Mouse (Mus musculus): Measurements from ENCODE around the gene Optn.

Gene Optn

DNA sequence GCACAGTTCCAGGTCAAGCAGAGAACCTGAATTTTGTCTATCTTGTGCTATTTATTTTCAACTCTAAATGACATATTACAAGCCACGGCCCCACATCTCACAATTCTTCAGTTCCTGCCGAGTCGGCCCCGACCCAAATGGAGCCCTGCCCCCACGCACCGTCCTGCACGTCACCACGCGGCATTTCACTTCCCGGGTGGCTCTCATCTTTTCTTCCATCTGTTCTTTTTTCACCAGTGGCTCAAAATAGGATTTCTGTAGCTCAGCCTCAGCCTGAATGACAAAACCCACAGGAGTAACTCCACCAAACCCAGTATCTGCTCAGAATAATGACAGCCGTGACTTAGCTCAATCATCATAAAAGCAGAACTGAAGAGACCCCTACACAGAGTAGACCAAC, 70.3 kb downstream of the Optn start:
- DNase-seq (ENCODE audit: extremely low spot score, low read depth, low spot score), result no peak

DNA sequence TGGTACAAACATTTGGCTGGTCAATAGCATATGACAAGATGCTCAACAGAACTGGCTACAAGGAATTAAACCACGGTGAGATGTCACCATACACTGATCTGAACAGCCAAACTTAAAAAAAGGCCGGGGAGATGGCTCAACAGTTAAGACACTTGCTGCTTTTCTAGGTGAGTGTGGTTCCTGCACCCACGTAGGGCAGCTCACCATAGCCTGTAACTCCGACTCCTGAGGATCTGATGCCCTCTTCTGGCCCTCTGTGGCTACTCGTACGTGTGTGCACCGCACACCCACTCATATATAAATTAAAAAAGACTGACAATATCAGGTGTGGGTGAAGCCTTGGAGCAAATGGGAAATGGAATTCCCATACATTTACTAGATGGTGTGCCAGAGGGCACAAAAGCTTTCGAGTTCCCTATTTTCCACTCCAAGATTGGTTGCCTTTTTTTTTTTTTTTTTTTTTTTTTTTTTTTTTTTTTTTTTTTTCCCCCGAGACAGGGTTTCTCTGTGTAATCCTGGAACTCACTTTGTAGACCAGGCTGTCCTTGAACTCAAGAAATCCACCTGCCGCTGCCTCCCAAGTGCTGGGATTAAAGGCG, 74.9 kb downstream of the Optn start:
- DNase-seq (ENCODE audit: extremely low spot score, low read depth, low spot score), result no peak

DNA sequence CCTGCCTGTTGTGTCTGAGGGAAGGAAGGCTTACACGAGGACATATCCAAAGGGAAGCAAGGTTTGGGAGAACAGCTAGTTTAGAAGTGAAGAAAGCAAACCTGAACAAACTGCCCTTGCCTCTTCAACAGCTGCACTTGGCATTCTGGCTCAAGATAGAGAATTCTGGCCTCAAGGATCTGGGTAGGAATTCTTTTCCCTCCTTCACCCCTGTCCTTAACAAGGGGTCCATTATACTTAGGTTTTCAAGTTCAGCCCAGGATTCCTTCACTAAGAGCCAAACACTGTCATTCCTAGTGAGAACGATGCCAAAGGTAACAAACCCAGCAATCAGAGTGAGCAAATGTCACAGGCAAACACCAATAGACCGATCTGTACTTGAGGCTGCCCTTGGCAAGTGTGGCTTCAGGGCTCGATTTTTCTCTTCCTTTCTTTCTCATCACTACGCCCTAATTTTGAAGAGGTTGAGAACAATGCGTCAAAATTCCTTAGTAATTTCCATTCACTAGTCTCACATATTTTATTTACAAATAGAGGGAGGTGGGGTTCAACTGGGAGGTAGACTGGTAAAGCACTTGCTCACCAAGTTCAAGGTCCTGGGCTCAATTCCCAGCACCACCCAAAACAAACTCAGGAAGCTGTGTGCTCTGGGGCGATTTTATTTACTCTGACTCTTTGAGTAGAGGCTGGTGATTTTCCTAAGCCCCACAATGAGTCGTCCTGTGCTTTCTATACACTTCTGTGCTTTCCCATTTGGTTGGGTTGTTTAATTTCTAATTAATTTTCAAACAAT, 76.3 kb downstream of the Optn start:
- no peak for DNase-seq (ENCODE audit: extremely low spot score, low read depth, low spot score)

DNA sequence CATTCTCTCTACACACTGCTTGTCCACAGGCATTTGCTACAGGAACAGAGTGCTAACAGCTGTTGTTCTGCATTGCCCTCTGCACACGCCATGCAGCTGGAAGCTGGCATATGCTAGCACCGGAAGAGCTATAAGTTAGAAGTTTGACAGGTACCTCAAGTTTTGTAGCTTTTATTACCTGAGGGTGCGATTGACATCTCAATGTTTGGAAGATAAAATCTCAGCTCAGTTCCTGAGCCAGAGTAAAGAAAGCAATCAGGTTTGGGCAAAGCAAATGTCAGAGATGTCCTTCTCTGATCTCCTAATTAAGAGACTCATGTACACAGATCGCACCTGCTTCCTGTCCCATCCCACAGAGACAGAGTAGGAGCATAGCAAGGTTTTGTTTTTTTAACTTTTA, 77.1 kb downstream of the Optn start:
- no peak for DNase-seq (ENCODE audit: extremely low spot score, low read depth, low spot score)

DNA sequence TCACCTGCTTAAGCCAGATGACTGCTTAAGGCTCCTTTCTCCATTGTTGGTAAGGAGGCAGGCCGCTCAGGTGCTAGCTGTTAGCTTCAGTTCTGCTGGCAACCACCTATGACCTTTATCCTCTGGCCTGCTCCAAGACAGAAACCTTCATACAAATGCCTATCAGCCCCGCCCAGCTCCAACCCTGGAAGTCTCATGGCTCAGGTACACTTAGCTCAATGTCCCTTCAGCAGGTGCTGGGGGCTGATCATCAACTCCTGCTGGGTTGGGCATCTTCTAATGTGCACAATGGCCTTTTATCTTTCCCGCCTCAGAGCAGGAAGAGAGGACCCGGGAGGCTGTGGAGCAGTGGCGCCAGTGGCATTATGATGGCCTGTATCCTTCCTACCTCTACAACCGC, 78.9 kb downstream of the Optn start:
- no peak for DNase-seq (ENCODE audit: extremely low spot score, low read depth, low spot score)

DNA sequence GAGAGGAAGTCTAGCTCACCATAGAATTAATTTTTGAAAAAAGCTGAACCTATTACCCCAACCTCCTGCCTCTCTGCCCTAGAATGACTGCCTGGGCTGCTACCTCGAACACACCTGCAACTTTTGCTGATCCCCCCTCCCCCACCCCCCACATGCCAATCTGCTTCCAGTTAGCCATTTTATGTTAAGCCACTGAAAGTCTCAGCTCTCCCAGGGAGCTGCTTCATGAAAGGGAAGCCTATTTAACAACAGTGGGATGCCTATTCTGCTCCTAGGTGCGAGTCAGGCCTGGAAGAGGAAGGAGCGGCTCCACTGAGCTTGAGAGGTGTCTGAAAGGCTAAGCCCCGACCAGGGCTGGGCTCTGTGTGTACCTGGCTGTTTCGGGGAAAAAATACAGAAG, 79.9 kb downstream of the Optn start:
- no peak for DNase-seq (ENCODE audit: extremely low spot score, low read depth, low spot score)

DNA sequence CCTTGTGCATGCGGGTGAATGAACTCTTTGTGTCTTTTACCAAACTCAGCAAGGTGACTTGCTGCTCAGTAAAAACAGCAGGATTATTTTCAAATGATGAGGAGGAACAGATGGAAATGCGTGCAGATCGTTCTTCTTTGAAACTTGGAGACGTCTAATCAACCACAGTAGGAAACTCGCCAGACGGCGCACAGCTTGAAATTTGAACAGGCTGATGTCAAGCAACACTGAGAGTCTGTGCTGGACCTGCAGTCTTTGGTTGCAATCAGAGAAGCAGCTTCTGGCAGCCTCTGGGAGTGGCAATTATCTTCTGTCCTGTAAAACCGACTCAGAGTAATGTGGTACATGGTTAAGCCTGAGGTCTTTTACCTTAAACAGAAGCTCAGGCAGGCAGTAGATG, 85.8 kb downstream of the Optn start:
- no peak for DNase-seq (ENCODE audit: extremely low spot score, low read depth, low spot score)

DNA sequence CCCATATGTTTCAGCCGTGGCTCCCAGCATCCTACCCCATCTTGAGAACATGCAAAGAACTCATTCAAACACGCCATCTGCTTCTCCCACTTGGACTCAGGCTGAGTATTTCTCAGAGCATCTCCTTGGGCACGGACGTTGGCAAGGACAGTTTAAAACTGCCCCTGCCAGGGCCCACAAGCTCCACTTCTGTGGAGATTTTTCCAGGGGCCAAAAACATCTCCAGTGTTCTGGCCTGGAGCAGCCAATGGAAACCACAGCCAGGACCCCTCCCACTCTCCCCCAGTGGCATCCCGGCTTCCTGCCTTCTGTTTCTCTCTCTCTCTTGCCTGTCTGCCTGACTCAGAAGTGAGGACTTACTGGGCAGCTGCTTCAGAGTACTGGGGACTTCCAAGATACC, 88.0 kb downstream of the Optn start, which contains the start of gene Ucma:
TSS of gene Ucma (plus strand) at position 316 of the 400 bp plus-strand sequence.
- DNase-seq (ENCODE audit: extremely low spot score, low read depth, low spot score), result no peak
